Mouse (Mus musculus): ENCODE measurements at regions not wholly inside any gene's neighbourhood (a gene's known extent, or its start where the extent isn't known, plus 50 kb on each side); places are given as distances from the start of the nearest gene placed in this dataset.

GRCm38 (mm10) chr13:116795041-116795440, 230.3 kb downstream of the Parp8 start:
- DNase-seq (ENCODE audit: low spot score), result no peak

- DNase-seq (ENCODE audit: low spot score), result no peak
These were observed 243.7 kb downstream of the Parp8 start for GRCm38 (mm10) chr13:116781616-116782015.

GRCm38 (mm10) chr13:116765491-116765890, 259.8 kb downstream of the Parp8 start:
- DNase-seq (ENCODE audit: low spot score), result no peak

GRCm38 (mm10) chr13:116759912-116760311, 265.4 kb downstream of the Parp8 start:
- DNase-seq (ENCODE audit: low spot score), result no peak

- DNase-seq (ENCODE audit: low spot score), result peak; percentile 10
These were observed 284.5 kb downstream of the Parp8 start for GRCm38 (mm10) chr13:116740825-116741224.

GRCm38 (mm10) chr13:116723361-116724153, 301.8 kb downstream of the Parp8 start:
- DNase-seq (ENCODE audit: low spot score), result peak; percentile 18

- DNase-seq (ENCODE audit: low spot score), result peak; percentile 77
These were observed 310.5 kb downstream of the Parp8 start for GRCm38 (mm10) chr13:116714809-116715208.

GRCm38 (mm10) chr13:116711866-116712593, 313.3 kb downstream of the Parp8 start:
- peak; percentile 94 for DNase-seq (ENCODE audit: low spot score)

- peak; percentile 73 for DNase-seq (ENCODE audit: low spot score)
These were observed 314.0 kb downstream of the Parp8 start for GRCm38 (mm10) chr13:116711148-116711865.

- DNase-seq (ENCODE audit: low spot score), result no peak
These were observed 315.7 kb downstream of the Parp8 start for GRCm38 (mm10) chr13:116709671-116710070.

- DNase-seq (ENCODE audit: low spot score), result no peak
These were observed 316.5 kb downstream of the Parp8 start for GRCm38 (mm10) chr13:116708846-116709245.

- DNase-seq (ENCODE audit: low spot score), result no peak
These were observed 316.9 kb downstream of the Parp8 start for GRCm38 (mm10) chr13:116708456-116708780.

GRCm38 (mm10) chr13:116707621-116708455, 317.5 kb downstream of the Parp8 start:
- DNase-seq (ENCODE audit: low spot score), result peak; percentile 54

- DNase-seq (ENCODE audit: low spot score), result peak; percentile 57
These were observed 318.7 kb downstream of the Parp8 start for GRCm38 (mm10) chr13:116706401-116707330.

- peak; percentile 76 for DNase-seq (ENCODE audit: low spot score)
These were observed 319.5 kb downstream of the Parp8 start for GRCm38 (mm10) chr13:116705611-116706386.

- DNase-seq (ENCODE audit: low spot score), result no peak
These were observed 336.6 kb downstream of the Parp8 start for GRCm38 (mm10) chr13:116688714-116689113.
